Mouse (Mus musculus) layer of hippocampus, adult 9-10 months (tissue): Measurements from ENCODE around the gene Tob1.
A peak's percentile ranks its signal among the peaks of the same experiment; 100 is the strongest.

Experiments used
- DNase-seq: peaks from one replicate; pipeline ENCODE4 v3.0.0; 2022; ENCODE audit warnings: low spot score

Gene Tob1

DNA sequence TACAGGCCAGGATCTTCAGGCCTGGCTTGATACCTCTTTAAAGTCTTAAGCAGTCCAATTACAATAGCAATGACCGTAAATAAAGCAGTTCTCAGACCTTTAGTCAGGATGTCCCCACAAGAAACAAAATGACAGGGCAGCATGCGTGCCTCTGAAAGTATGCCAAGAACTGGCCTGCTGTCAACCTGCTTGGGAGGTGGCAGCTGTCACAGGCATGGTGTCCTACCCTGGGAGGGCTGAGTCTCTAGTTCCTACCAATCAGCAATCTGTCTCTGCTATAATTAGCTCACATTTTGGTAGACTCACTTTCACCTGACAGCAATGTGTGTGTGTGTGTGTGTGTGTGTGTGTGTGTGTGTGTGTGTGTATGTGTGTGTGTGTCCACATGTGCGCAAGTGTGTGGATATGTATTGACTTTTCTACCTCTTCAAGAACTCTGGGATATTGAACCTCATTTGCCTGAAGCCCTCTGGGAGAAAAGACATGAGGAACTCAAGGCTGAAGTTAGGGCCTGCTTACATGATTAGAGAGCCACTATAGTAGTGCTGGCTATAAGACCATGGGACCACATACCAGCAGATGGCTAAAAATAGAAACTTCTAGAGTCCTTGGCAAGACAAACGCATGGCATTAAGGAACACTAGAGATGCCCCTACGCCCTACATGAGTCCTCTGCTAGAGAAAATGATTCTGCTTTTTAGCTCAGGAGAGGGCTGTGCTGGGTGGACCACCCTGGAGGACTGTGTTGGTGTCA is 18.1 kb downstream of the Tob1 start:
- DNase-seq, result no peak

DNA sequence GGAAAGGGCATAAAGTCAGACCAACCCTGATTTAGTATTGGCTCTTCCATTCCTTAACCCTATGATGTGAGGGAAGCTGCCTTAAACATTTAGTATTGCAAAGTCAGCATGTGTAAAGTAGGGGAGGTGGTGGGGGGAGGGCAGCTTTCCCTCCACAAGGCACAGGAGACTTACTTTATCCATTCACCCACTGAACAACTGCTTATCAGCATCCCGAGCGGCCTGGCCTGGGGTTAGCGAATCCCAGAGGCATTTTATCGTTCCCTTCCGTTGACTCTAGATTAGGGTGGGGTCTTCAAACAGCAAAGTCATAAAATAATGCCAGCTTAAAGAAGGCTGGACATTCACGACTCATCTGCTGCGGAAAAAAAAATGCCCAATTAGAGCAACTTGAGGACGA is 19.0 kb downstream of the Tob1 start:
- DNase-seq, result no peak

DNA sequence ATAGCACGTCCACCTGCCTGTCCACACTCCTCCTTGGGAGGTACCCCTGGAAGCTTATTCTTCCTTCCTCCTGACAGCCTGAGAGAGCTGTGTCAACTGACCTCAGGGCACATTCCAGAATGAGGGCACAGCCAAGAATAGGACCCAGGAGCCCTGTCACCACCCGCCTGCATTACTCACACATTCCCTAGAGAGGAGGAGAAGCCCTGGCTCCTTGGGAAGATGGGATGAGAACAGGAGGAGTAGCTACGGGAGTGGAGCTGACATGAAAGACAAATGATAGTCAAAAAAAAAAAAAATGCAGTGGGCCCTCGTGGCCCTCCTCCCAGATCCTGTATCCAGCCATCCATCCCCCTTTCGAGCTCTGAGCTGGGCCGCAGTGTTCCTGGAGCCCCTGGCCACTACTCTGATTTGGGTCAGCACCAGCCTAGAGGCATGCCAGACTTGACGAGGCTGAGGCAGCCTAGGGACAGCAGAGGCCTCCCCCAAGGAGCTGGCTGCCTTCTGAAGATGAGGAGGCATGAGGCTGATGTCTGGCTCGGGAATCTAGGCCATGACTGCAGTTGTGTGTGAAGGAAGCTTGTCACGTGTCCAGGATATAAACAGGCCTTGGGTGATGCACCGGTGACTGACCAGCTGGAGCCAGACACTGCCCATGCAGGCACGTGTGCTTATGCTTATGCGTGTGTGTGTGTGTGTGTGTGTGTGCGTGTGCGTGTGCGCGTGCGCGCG is 20.7 kb downstream of the Tob1 start:
- DNase-seq, result no peak

DNA sequence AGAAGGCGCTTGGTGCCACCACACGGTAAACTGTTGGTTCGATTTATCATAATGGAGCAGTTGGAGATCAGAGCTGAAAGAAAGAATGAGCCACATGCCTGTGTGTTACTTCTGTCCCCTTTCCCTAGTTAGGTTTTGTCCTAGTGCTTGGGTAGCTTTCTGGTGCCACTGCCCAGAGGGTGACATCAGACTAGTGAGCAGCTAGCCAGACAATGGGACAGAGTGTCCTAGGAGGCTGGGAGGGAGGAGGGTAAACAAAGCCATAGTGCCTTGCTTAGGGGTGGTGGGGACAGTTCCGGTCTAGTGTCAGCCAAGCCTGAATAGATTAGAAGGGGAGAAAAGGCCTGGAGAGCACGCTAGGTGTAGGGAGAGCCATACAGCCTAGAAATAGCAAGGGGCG is 22.2 kb downstream of the Tob1 start:
- no peak for DNase-seq

DNA sequence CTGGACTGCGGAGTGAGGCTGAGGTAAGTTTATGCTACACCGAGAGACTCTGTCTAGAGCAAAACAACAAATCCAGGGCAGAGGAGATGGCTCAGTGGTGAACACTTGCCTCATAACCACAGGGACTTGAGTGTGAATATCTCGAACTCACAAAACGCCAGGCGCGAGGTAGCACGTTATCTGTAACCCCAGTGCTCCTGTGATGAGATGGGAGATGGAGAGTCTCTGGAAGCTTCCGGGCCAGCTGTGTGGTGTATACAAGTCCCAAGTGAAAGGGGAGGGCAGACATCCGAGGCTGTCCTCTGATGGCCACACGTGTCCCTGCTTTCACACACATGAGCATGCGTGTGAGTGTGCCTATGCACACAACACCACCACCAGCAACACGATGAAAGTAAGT is 23.1 kb downstream of the Tob1 start:
- DNase-seq, result no peak

DNA sequence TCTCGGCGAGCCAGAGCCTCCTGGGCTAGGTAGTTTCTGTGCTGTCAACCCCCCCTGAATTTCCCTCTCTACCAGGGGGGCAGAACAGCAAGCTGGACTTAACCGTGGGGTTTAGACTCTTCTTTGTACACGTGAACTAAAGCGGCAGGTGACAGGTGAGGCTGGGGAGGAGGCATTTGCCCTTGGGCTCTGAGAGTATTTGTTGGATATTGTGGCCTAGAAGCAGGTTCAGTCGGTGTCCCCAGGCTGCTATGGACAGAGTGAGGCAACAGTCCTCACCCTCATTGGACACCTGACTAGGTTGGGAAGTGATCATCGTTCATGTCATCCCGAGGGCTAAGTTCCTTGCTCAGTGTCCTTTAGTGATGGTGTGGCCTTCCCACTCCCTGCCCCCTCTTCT is 23.6 kb downstream of the Tob1 start:
- DNase-seq, result no peak

DNA sequence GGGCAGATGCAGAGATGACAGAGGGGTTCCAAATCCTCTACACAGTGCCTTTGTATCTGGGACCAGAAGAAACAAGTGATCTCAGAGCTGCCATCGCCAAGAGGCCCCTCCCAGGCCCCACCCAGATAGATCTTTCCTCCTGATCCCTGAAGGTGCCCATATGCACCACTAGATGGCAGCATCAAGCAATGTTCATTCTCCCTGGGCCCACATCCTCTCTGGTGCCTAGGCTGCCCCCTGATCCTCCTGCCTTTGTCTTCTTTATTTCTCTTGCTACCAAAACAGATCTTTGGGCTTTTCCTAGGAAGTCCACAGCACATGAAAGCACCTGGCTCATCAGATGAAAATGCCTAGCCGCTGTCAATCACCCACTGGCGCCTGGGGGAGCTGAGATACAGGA is 24.8 kb downstream of the Tob1 start:
- peak; percentile 81 for DNase-seq

DNA sequence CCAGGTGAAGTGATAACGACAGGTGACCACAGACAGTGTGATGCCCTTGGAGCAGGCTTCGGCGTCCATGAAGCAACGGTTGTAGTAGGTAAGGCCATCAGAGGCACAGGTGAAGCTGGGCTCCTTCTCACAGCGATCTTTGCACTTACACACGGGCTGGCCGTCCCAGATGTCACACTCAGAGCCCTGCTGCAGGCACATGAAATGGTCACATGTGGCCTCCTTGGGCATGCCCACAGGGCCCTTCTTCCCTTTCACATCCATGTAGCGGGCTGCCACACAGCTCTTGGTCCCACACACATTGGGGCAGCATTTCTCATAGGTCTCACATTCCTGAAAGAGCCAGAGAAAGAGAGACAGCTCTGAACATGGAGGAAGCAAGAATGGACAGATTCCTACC is 27.5 kb downstream of the Tob1 start:
- DNase-seq, result no peak

DNA sequence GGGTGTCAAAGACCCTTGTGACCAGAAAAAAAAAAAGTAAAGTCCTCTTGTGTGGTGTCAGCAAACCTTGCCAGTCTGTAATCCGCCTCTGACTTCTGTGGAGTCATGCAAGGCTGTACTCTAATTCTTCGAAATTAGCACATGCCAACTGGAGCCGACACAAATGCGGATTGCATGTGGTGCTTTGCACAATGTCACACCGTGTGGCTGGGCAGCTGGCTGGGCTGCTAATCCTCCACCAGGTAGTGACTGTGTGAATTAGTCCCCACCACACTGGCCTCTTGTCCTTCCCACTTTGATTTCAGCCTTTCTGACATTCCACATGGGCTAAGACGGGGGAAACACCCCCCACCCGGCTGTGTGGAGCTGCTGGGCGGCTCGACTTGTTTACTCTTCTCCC is 28.5 kb downstream of the Tob1 start:
- no peak for DNase-seq

DNA sequence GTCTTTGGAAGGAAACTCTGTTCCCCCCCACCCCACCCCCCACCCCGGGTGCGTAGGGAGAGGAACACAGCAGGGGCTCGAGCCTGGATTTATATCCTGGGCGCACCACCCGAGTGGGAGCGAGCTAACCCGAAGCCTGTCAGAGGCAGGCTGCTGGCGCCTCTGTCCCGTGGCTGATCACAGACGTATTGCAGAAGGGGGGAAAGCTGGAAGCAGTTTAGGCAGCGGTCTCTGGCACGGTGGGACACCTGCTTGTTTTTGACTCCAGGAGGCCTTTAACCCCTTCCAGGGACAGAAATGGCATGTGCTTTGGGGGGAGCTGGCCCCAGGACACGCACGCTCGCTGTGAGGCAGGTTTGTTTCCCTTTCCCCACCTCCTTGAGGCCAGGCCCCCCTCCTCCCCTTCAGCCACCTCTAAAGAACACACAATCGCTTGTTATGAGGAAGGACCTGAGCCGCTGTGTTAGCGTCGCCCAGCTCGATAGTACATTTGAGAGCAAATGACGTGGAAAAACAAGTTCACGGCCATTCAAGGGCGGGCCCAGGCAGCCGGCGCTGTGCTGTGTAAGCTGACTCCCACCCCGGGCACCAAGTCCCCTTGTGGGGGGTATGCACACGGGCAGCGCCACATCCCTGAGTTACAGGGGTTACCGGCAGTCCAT is 31.6 kb downstream of the Tob1 start:
- no peak for DNase-seq

DNA sequence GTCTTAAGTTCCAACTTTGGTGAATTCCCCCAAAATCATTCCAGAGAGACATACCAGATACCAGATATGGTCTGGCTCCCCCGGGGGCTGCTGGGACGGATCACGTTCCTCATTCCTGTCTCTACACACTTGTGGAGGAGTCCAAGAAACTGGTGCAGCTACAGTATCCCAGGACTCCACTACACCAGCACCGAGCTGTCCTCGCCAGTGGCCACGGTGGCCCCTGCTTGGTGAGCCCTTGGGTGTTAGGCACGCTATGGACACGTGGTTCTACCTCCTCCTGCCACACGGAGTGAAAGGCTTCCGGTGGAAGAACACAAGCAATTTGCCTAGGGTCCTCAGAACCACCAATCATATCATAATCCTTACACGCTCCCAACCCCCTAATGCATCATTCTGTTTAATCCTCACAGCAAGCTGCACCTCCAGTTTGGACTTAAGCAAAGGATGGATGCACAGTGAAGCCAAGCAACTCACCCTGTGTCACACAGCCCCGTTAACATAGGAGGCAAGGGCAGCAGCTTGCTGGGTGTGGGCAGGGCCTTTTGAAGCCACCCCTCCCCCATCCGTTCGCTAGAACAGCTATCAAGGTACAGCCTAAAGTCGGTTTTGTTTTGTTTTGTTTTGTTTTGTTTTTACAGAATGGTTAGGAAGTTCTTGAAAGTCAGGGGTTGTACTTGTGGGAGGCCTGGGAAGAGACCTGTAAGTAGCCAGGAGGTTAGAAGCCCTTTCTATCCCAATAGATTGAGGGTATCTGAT is 32.3 kb downstream of the Tob1 start:
- DNase-seq, result no peak

DNA sequence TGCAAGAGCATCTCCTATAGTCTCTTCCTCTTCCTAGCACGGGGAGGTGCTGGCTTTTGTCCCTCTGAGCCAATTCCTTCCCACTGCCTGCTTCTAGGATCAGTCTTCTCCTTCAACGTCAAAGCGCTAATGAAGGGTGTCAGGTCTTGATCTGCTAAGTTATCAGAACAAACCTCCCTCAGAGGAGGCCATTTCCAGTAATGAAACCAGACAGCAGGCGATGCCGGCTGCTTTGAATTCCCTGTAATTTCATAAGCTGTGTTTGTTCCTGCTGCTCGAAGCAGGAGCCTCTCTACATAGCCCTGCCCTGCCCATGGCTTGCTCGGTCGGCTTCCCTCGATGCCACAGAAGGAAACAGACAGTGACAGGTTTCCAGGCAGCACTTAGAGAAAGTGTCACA is 33.1 kb downstream of the Tob1 start:
- DNase-seq, result no peak

DNA sequence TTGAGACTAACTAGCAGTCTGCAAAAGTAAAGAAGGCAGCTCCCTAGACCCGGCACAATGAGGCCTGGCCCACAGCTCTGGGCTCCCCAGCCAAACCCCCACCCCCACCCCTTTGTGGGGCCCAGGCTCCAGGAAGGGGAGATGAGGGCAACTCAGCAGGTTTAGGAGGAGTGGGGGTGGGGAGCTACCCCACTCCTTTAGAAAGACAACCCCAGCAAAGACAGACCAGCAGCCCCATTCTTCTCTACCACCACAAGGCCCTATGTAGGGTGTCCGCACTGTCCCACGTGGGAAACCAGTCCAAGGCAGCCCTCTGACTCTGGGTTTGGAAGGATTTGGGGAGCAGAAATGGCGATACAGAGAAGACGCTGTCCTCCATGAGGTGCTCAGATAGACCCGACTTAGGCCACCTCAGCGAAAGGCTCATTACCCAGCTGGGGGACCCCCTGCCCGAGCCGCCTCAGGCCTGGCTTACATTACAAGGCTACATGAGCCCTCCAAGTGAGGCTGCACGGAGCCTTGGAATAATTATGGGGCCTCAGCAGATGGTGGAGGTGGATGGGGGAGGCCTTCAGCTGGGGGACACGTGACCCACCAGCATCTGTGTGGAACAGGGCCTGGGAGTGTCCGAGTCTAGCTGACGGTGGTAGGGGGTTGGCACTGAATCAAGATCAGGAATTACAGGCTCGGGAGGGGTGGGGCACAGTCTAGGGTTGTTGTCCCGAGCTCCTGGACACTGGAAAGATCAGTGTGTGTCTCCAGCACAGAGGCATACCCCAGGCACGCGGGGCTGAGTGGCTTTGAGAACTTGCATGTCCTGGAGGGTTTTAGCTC is 34.9 kb downstream of the Tob1 start, which contains the start of gene Wfikkn2:
Wfikkn2 (minus strand) TSS at position 51 of the 834 bp plus-strand sequence.
- no peak for DNase-seq

DNA sequence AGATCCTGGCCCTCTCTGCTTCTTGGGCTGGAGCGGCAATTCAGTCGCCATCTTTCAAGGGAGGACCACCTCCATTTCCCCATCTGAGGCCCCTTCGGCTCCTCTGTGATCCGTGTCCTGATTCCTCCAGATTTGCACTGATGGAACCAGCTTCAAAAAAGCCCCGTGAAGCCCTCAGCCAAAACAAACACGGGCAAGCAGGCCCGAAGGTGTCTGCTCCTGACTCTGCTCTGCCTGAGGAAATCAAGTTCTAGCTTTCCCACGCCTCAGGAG is 35.5 kb downstream of the Tob1 start:
- no peak for DNase-seq

DNA sequence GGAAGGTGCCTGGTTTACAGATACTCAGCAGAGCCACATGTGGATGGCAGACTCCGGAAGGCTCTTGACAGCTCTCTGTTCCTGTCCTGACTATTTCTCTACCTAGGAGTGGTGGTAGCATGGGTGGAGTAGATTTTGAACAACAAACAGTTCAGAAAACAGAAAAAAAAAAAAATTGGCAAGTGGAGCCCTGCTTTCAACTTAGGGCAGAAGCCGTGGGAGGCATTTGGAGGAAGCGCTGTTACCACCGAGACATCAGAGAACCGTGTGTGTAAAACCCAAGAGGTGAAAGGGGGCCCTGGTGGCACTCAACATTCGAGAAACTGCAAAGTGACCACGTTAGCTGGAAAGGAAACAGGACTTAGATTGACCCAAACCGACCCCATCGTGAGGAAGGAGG is 41.9 kb downstream of the Tob1 start:
- no peak for DNase-seq

DNA sequence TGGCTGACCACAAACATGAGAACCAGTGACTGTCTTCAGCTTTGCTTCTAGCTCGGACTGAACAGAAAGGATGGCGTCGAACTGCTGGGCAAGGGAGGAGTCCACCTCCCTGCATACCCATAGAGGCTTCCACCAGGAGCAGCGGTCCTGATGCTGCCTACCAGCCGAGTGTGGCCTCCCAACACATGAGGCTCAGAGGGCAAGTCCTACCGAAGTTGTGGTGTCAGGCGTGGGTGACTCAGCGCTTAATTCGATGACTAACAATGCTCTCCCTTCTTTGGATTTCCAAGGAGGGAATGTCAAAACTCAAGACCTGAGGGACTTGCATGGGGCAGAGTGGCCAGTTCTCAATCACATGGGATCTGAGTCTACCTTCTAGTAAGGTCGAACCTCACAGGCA is 42.4 kb downstream of the Tob1 start:
- no peak for DNase-seq

DNA sequence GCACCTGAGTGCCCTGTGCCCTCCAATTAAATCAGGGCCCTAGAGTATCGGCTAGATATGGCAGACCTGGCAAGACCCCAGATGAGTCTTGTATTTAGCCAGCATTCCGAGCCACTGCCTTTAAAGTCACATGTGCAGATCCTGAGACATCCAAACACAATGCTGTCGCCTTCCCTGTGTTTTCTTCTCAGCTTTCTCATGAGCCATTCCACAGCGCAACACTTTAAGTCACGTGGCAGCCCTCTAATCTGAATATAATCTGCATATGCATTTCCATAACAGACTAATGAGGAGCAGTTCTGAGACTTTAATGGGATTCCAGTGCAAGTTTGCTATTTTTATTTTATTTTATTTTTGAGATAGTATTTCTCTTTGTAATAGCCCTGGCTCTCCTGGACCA is 44.5 kb downstream of the Tob1 start:
- DNase-seq, result no peak

DNA sequence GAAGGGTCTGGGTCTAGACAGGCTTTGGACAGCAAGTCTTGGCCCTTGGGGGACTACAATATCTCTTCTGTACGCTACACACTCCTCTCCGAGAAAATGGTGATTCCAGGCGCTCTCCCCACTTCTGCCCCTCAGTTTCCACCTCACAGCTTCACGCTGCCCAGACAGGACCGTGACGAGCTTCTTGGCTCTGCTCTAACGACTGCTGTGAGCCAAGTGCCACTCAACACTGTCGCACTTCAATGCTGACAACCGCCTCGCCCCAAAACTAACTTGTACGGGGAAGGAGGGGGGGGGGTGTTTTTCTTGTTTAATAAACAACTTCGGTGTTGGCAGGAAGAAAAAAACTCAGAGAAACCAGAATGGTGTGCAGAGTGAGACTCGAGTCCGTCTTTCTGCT is 46.7 kb downstream of the Tob1 start:
- no peak for DNase-seq

DNA sequence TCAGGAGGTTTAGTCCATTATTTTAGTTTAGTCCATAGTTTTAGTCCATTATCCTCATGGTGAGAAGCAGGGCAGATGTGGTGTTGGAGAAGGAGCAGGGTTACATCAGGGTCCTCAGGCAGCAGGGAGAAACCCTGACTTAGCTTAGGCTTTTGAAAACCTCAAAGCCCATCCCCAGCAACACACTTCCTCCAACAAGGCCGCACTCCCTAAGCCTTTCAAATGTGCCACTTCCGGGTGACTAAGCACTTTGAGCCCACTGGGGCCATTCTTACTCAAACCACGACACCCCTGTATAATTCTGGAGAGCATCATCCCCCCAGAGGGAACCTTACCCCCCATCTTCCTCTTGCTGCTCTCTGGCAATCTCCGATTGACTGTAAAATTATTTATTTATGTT is 48.6 kb downstream of the Tob1 start:
- no peak for DNase-seq

DNA sequence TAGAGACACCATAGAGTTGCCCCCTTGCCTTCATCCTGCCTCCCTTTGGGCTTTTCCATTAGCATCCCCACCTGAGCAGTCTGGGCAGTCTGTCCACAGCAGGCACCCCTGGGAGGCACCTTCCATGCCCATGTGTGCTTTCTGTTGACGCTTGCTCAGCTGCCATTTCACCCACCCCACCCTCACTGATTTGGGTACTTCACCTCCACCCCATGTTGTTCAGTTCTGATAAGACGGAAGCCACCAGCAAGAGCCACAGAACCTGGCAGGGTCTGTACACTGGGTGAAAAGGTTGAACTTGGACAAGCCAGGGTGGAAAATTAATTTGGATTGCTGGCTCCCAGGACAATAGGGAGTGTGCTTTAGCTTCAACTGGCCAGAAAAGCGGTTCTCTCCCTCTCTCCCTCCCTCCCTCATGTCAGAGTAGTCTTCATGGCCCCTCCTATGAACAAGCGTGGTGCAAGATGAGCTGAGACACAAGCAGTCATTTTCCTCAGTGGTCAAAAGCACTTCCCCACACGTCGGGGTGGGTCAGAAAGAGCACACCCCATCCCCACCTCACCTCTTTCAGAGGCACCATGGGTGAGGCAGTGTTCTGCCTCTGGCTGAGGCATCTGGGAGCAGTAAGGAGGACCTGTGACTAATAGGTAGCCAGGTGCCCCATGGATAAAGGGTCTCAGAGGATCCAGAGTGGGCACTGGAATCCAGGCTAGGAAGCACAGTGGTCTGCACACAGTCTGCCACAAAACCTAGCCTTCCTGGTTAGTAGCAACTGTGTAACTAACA is 50.5 kb downstream of the Tob1 start:
- no peak for DNase-seq
